ENCODE assay signal across 9 mouse cellular contexts in the genomic region with DNA sequence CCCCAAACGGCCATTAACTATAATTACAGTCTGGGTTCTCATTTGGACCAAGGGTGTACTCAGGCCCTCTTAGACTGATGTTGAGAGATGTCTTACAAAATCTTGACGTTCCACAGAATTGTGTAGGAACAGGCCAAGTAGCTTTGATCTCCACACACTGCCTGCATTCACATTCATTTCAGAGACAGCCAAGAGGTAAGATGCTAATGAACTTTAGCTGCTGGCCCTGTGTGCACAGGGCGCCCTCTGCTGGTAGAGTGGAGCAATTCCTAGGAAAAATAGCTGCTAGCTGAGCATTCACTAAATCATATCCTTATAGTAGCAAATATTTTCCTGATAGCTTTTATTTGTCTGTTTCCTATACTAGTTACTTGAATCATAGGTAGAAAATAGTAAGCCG. TPM values are rescaled to one million over a fixed set of nuclear protein-coding genes. Genes with fewer than 3 reads are reported as not detected.
DNase-seq lines count a peak whose midpoint lies in the region; ATAC-seq and TF ChIP-seq lines count a peak whose summit lies in the region.
"Had no signal": no experiment of that assay in that cellular context is flagged by ENCODE, and none has a peak within 500 bp of the region (broad histone marks: within the 10 kb centered on the region; RNA-seq: fewer than 3 reads in every experiment).

No protein-coding gene starts in this region.

- no peaks in the 10 kb centered on the region for H3K9me3 ChIP-seq in liver, embryonic 12.5 days (replicated peaks)
- H3K9me3 ChIP-seq: embryonic facial prominence, embryonic 12.5 days had no signal

- H3K4me1 ChIP-seq in liver, embryonic 12.5 days: no peaks in the 10 kb centered on the region
- no peaks in the 10 kb centered on the region for H3K4me1 ChIP-seq in bone marrow macrophage, adult 2 months (ENCODE audit: control insufficient read depth, insufficient read depth, low read length)
- no peaks in the 10 kb centered on the region; the same call in 1 of the 2 replicates for H3K4me1 ChIP-seq in testis, adult 2 months (ENCODE audit: control insufficient read depth, insufficient read depth, low read length)
- H3K4me1 ChIP-seq: embryonic facial prominence, embryonic 12.5 days had no signal

- no peaks in the 10 kb centered on the region for H3K27me3 ChIP-seq in liver, embryonic 12.5 days (replicated peaks)
- H3K27me3 ChIP-seq in testis, adult 2 months (ENCODE audit: control insufficient read depth, insufficient read depth, low read length): no peaks in the 10 kb centered on the region
- H3K27me3 ChIP-seq: embryonic facial prominence, embryonic 12.5 days had no signal

- H3K36me3 ChIP-seq in liver, embryonic 12.5 days: no peaks in the 10 kb centered on the region
- H3K36me3 ChIP-seq in testis, adult 2 months (ENCODE audit: control insufficient read depth, insufficient read depth, low read length): no peaks in the 10 kb centered on the region
- H3K36me3 ChIP-seq: embryonic facial prominence, embryonic 12.5 days had no signal

- intact Hi-C loops in heart, postnatal 25 days (cut with DNase I): loop anchor here (1.0 to 5.0 kb wide), 3 partner anchors 12 to 375 kb away; no protein-coding TSS in a partner anchor

- 19% methylated on average over 4 of the region's 4 CpGs for WGBS in liver, embryonic 12.5 days (ENCODE audit: insufficient replicate concordance)

- DNase-seq in liver: peak; percentile 60
- peak; percentile 17 for DNase-seq in heart, postnatal 25 days (ENCODE audit: low spot score)
- peak; percentile 70 to 75 for DNase-seq in left cerebral cortex, adult 18-20 months (ENCODE audit: low spot score in 2 of 2)

- no peak overlapping the region for H3K9ac ChIP-seq in liver, embryonic 12.5 days
- H3K9ac ChIP-seq: embryonic facial prominence, embryonic 12.5 days had no signal

- TF ChIP-seq POLR2A in bone marrow macrophage, adult 2 months (IDR thresholded peaks at IDR 0.05; ENCODE audit: borderline replicate concordance, low read depth, low read length): no peak
- no peak for TF ChIP-seq POLR2A in testis, adult 2 months (IDR thresholded peaks at IDR 0.05; ENCODE audit: control insufficient read depth, low read depth, low read length)

- H3K27ac ChIP-seq in liver, embryonic 12.5 days: no peak overlapping the region
- H3K27ac ChIP-seq in bone marrow macrophage, adult 2 months (ENCODE audit: insufficient read depth, low read depth, low read length): no peak overlapping the region
- H3K27ac ChIP-seq in testis, adult 2 months (ENCODE audit: control insufficient read depth, insufficient read depth, low read depth, low read length): no peak overlapping the region
- H3K27ac ChIP-seq: embryonic facial prominence, embryonic 12.5 days had no signal

- TF ChIP-seq CTCF in bone marrow macrophage, adult 2 months (IDR thresholded peaks at IDR 0.05; ENCODE audit: low read depth, low read length): peak; percentile 98
- TF ChIP-seq CTCF in testis, adult 2 months (IDR thresholded peaks at IDR 0.05; ENCODE audit: control insufficient read depth, insufficient read depth, insufficient replicate concordance, low read depth, low read length): peak; percentile 91; the same call in 1 of the 2 replicates

- H3K4me3 ChIP-seq in liver, embryonic 12.5 days: no peak overlapping the region
- H3K4me3 ChIP-seq in bone marrow macrophage, adult 2 months (ENCODE audit: insufficient read depth, low read length): no peak overlapping the region
- H3K4me3 ChIP-seq in testis, adult 2 months (ENCODE audit: control insufficient read depth, low read depth, low read length): no peak overlapping the region
- H3K4me3 ChIP-seq: embryonic facial prominence, embryonic 12.5 days had no signal

- H3K4me2 ChIP-seq in liver, embryonic 12.5 days: no peak overlapping the region
- H3K4me2 ChIP-seq: embryonic facial prominence, embryonic 12.5 days had no signal

- no peak for ATAC-seq in liver, embryonic 12.5 days
- peak; percentile 83 for ATAC-seq in erythroblast, adult 5-6 weeks (replicated peaks; ENCODE audit: low FRiP score, poor library complexity, severe bottlenecking)
- peak; percentile 77 for ATAC-seq in monocyte, adult 5-6 weeks (replicated peaks; ENCODE audit: insufficient number of reproducible peaks, low FRiP score, low TSS enrichment, poor library complexity, severe bottlenecking)

RNA-seq across cellular contexts. Expression of gene Cemip2, which starts 30.8 kb away (rescaled TPM):
- polyA plus RNA-seq in liver, embryonic 12.5 days (2016; fragmentation: Nextera tagmentation; extraction: Ambion mirVana): 13.7 and 15.0 TPM in 2 replicates
- polyA plus RNA-seq in bone marrow macrophage, adult 2 months (2012; ENCODE audit: insufficient read depth, insufficient read length, missing spikeins): 5.3 and 5.5 TPM in 2 replicates
- 1.5 and 5.0 TPM in 2 replicates for total RNA-seq in erythroblast, adult 5-6 weeks (2015; ENCODE audit: low replicate concordance)
- total RNA-seq in erythroblast, adult 5-6 weeks (2017; ENCODE audit: low replicate concordance): 5.2 and 6.0 TPM in 2 replicates
- 10 to 100 TPM; 13.7 to 14.1 TPM for total RNA-seq in heart, postnatal 25 days (2021)
- 10 to 100 TPM; 12.4 to 13.4 TPM for total RNA-seq in left cerebral cortex, adult 18-20 months (2021)
- total RNA-seq in monocyte, adult 5-6 weeks (2017): 13.1 to 24.4 TPM (median 16.6 TPM) in 3 replicates
- polyA plus RNA-seq in testis, adult 2 months (2012; rRNA removed): 0.58 TPM in 2 replicates

Comparison
In these comparisons a context has a peak if more than half of its experiments do, and no peak if none do; other contexts are left out.
1. DNase-seq: peak in every context shown above with its lines; median percentile 72 in left cerebral cortex, adult 18-20 months; 60 in liver; 17 in heart, postnatal 25 days.